Mouse (Mus musculus) urinary bladder, postnatal 25 days (tissue): ENCODE measurements around the gene Angptl4.
"Not testable (repeated sequence)": the region's sequence is repeated elsewhere in the genome, so short reads cannot be mapped to it uniquely, and the experiment has no call there.

Experiments used
- DNase-seq: peaks from one replicate; pipeline ENCODE4 v3.0.0; 2022; ENCODE audit warnings: low spot score

Gene Angptl4

DNA sequence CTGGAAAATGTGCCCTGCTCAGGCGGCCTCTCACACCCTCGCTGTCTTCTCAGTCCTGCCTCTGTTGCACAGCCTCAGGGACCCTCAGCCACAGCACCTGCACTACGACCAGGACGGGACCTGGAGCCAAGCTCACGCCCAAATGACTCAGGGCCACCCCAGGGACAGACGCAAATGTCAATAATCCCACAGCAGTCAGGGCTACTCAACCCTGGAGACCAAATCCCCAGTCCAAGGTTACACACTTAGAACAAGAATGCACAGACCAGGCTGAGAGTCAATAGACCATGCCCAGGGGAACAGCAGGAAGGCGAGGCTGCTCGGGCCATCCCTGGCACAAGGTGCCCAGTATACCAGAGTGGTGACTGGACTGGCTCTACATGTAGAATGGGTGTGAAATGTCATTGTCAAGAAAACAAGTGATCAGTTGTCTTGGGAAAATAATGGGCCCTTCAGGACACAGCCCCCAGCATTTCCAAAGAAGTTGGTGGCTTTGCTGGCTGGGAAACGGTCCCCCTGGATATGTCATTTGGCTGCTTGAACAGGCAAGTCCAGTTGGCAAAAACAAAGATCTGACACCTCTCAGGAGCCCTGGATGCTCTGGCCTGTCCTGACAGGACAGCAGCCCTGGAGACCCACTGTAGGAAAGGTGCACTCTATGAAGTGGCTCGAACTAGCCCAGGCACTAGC lies 26.1 kb downstream of the Angptl4 start:
- no peak for DNase-seq

DNA sequence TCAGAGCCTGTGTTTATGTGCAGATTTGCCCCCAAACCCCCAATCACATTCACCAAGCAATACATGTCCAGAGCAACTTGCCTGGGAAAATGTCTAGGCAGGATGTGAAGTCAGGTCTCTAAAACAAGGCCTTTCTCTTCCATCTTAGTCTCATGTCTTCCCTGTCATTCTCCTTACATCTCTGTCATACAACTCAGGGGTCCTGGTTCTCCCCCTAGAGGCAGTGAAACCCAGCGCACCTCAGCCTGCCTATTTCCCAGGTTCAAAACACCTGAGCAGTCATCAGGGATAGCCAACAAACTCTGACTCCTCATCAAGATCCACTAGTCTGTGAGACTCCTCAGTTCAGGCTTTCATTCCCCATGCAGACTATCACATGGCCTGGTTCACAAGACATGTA lies 27.0 kb downstream of the Angptl4 start:
- DNase-seq = no peak

GRCm38 (mm10) chr17:33752297-33752696 lies 29.3 kb downstream of the Angptl4 start:
- DNase-seq = no peak

DNA sequence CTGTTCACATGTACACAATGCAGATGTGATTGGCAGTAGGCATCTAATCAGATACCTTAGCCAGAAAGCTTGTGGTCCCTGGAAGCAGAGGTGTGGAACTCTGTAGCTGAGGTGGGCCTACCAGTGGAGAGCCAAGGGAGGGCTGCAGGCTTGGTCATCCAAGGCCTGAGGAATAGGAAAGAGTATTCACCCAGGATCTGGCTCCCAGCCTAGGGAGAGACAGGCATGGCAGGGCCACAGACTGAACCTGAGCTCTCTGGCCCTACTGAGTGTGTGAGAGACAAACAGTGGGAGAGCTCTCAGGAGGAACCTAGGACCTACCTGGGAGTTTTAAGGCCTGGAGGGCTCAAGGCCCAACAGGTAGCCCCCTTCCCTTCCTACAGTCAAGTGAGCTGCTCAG lies 30.4 kb downstream of the Angptl4 start:
- DNase-seq = no peak

GRCm38 (mm10) chr17:33749451-33749850 lies 32.2 kb downstream of the Angptl4 start:
- DNase-seq = no peak

- no peak for DNase-seq
These were observed 35.6 kb downstream of the Angptl4 start for GRCm38 (mm10) chr17:33746011-33746410.

GRCm38 (mm10) chr17:33744686-33745384 lies 36.8 kb downstream of the Angptl4 start:
- DNase-seq = no peak

DNA sequence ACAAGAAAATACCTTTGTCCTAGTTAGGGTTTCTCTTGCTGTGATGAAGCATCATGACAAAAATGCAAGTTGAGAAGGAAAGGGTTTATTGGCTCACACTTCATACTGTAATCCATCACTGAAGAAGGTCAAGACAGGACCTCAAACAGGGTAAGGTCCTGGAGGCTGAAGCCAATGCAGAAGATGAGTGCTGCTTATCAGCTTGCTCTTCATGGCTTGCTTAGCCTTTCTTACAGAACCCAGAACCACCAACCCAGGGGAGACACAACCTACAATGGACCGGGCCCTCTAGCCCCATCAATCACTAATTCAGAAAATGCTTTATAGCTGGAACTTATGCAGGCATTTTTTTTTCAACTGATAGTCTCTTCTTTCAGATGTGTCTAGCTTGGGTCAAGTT lies 39.2 kb downstream of the Angptl4 start:
- DNase-seq = no peak

GRCm38 (mm10) chr17:33733526-33733925 lies 48.1 kb downstream of the Angptl4 start:
- not testable (repeated sequence) for DNase-seq

DNA sequence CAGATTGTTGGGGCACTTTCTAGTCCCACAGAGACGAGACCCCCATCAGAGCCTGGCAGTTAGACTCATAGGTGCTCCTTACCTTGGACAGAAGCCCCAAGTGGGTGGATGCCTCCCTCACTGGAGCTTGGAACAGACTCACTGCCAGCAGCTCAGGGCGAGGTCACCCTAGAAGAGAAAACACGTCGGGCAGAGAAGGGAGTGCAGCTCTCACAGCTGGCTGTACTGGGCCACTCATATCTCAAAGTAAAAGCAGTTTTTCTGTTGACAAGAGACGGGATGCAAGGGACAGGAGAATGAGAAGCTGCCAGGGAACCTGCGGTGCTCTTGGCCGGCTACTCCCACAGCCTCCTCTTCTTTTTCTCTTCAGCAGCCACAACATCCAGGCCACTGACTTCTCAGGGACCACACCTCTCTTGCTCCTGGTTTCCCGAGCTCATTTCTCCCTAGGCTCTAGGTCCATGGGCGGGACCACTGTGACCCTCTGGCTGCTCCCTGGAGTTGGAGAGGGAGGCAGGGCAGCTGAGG lies 49.0 kb downstream of the Angptl4 start:
- DNase-seq = not testable (repeated sequence)

DNA sequence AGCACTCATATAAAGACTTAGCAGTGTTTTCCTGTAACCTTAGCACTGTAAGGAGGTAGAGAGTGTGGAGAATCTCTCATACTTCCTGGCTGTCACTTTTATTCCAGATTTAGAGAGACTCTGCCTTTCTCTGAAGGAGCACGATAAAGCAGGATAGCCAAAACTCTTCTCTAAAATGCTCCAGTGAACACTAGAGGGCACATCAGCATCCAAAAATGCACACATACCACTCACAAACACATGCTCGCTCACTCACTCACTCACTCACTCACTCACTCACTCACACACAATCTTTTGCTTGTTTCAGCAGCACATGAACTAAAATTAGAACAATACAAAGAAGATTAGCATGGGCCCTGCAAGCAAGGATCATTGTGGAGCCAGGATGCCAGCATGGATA lies 52.4 kb downstream of the Angptl4 start:
- DNase-seq = no peak

- DNase-seq = no peak
These were observed 53.2 kb downstream of the Angptl4 start for GRCm38 (mm10) chr17:33728396-33728795.
